Mouse (Mus musculus): ENCODE results near the gene Dna2.
A peak's percentile ranks its signal among the peaks of the same experiment; 100 is the strongest.

The Dna2 gene

DNA sequence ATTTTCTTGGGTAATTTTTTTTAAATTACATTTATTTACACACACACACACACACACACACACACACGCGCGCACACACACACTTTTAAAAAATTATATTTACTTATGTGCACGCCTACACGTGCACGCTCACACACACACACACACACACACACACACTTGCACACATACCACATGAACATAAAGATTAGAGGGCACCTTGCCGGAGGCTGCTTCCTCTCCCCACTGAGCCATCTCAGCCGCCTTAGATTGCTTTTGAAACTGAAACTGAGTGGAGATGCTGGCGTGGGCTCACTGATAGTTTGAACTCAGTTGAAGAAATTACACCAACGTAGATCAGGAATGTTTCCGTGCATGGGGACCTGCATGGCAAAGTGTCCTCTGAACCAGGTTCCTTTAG is 37.2 kb downstream of the Dna2 start:
- no peak for DNase-seq

DNA sequence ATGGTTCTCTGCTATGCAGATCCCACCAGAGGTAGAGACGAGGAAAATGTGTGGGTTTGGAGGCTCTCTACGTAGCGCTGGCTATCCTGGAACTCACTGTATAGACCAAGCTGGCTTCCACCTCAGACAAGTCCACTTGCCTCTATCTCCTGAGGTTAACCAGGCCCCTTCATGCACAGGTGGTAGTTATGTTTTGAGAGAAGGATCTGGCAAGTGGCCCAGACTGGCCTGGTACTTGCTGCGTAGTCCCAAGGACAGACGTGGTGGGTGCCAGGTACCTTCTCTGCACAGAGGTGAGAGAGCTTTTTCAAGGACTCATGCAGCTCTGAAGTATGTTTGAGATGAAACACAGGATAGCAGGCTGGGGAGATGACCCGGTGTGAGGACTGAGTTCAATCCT is 37.7 kb downstream of the Dna2 start:
- no peak for DNase-seq

GRCm38 (mm10) chr10:62987341-62987740 is 40.5 kb downstream of the Dna2 start:
- no peak for DNase-seq

DNA sequence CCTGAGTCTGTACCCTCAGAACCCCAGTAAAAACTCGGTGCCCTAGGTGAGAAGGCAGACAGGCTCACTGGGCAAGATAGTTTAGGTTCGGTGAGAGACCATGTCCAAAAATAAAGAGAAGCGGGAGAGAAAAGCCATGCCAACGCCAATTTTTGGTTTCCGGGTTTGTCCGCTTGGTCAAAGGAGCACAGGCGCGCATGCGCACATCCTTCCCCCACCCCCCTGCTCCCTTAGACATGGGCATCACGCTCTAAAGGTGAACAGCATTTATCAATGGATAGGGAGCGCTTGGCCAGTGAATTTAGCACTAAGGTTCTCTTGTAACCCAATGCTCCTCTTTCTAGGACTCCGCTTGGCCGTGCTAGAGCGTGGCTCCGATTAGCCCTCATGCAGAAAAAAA is 43.8 kb downstream of the Dna2 start:
- DNase-seq: no peak

DNA sequence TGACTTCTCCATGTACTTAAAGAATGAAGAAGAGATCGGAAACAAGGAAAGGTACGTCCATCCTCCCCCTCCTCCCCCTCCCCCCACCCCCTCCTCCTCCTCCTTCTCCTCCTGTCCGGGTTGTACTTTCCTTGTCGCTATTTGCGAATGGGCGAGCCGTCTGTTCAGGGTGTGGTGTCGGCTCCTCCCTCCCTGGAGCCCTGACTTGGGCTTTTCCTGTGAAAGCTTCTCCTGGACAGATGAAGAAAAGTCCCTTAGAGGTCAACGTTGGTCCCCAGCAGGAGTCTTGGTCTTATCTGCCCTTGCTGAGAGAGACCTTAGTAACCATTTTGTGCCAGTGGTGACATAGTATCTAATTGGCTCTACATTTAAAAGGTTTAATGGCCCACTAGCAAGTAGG is 47.2 kb downstream of the Dna2 start:
- DNase-seq: no peak

- DNase-seq: no peak
Observed at GRCm38 (mm10) chr10:63000584-63000983, 53.8 kb downstream of the Dna2 start.

DNA sequence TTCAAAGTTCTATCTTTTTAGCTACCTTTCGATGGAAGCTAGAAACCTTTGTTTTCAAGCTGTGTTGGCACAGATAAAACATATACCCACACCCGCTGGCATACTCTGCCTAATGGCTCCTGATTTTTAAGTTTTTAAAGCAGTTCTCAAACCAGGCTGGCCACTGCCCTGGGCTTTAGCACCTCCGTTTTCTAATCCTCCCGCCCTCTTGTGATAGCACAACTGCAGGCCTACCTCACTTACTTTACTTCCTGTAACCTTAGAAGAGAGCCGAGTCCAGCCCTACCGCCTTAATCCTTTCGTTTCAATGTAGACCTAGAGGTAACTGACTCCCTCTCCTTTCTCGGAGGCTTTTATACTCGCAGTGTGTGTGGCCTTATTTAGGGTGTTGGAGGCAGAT is 56.4 kb downstream of the Dna2 start:
- no peak for DNase-seq

DNA sequence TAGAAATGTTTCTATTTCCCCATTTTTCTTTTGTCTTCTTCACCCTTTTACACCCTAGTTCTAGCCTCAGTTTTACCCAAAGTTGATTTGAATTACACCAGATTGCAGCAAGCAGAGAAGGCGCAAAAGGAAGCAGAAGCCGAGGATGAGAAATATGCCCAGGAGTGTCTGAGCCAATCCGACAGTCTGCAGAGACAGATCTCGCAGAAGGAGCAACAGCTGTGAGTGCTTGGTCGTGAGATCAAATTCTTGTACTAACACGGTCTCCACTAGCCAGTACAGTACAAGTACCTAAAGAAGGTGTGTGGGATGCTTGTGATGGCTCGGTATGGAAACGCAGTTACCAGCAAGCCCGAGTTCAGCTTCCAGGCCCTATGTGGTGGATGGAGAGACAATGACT is 57.7 kb downstream of the Dna2 start:
- peak; percentile 72 for DNase-seq

- no peak for DNase-seq
Observed at GRCm38 (mm10) chr10:63008193-63008592, 61.4 kb downstream of the Dna2 start.

GRCm38 (mm10) chr10:63010268-63010667 is 63.4 kb downstream of the Dna2 start:
- no peak for DNase-seq

- DNase-seq: no peak
Observed at GRCm38 (mm10) chr10:63011556-63011955, 64.7 kb downstream of the Dna2 start.

DNA sequence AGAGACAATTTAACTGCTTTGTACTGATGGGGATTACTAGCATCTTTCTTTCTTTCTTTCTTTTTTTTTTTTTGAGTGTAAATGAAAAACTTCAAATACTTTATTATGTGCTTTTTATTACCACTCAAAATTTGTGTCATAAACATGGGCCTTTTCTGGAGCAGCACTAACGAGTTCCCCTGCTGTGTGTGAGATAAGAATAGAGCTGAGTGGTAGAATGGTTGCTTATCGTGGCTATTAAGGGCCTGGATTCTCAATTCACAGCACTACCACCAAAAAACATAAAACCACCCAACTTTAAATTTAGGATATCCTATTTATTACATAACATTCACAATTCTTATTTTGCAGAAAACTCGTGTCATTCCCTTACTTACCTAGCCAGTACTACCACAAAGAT is 66.7 kb downstream of the Dna2 start:
- no peak for DNase-seq

DNA sequence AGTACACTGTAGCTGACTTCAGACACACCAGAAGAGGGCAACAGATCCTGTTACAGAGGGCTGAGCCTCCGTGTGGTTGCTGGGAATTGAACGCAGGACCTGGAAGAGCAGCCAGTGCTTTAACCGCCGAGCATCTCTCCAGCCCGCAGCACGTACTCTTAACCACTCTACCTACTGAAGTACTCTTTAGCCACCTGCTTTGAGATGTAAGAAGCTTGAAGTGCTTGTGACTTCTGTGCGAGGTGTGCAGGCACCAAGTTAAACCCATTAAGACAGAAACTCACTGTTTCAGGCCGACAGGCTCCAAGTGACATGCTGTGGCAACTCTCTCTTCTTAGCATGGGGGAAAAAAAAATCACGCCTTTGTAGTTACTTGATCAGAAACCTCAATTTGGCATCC is 67.3 kb downstream of the Dna2 start:
- DNase-seq: no peak

DNA sequence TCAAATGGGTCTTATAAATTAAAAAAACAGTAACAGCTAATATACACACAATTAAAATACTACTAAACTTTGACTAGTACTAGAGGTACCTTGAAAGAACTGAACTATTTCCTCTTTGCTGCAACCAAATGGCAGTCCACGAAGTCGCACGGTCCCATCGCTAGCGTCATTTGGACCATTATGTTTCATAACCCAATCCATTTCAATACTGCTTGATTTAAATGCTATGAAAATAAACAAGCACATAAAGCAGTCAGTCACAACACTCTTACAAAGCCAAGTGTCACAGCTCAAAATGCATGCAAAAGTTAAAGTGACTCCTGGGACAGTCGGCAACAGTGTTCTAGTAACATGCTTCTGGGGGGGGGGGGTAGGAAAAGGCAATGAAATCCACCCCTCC is 72.5 kb downstream of the Dna2 start:
- DNase-seq: no peak

DNA sequence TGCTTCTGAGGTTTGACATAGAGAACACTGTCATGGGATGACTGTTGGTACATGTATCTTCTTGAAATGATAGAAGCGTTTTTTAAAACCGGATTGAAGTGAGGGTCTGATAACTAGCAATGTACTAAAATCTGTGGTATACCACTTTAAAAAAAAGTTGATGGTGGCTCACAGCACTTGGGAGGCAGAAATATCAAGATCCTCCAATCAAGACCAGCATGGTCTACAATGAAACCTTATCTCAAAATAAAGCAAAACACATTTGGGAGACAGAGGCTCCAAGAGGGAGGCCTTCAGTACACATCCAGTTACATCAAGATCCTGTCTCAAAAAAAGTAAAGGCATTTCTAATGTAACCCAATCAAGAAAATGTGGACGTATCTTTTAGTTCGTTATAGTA is 74.9 kb downstream of the Dna2 start:
- DNase-seq: no peak

DNA sequence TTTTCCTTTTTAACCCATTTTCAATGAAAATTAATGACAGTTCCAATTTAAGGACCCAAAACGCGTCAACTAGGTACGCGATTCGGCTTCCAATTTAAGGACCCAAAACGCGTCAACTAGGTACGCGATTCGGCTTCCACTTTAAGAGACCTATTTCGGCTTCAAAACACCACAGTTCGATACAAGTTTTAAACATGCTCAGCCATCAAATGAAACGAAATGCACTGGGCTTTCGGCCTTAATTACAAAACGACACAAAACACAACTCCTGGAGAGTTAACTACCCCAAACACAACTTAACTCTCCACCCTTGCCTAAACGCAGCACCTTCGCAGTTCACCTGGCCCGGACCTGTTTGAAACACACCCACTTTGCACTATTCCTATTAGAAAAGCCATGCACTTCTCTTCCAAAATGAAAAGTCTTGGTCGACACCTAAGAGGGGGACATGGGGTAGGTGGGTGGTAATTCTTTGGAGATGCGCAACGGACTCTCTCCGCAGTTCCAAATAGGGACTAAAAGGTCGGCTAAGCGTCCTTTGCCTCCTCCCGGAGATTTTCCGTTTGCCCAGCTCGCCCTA is 75.8 kb downstream of the Dna2 start:
- no peak for DNase-seq

GRCm38 (mm10) chr10:63023121-63023748 is 76.4 kb downstream of the Dna2 start:
- peak; percentile 53 for DNase-seq
